Mouse (Mus musculus): ENCODE measurements at regions not wholly inside any gene's neighbourhood (a gene's known extent, or its start where the extent isn't known, plus 50 kb on each side); places are given as distances from the start of the nearest gene placed in this dataset.

- Histone ChIP-seq H3K79me2 (ENCODE audit: control insufficient read depth, insufficient read depth, low read length, poor library complexity) (no peaks in the 10 kb centered on the region), H3K4me3 (ENCODE audit: control insufficient read depth in 1 of 2, insufficient read depth in 1 of 2, low read depth in 2 of 2, low read length in 2 of 2) (no peak overlapping the region), H3K9me3 (replicated peaks; ENCODE audit: insufficient read depth, low read length) (no peaks in the 10 kb centered on the region; the same call in 1 of the 2 replicates), H3K27me3 (ENCODE audit: control insufficient read depth in 1 of 2, insufficient read depth in 2 of 2, low read length in 2 of 2) (no peaks in the 10 kb centered on the region), H3K4me1 (ENCODE audit: control insufficient read depth in 1 of 2, insufficient read depth in 2 of 2, low read length in 2 of 2) (no peaks in the 10 kb centered on the region), H3K27ac (ENCODE audit: control insufficient read depth, low read depth, low read length) (no peak overlapping the region), H3K36me3 (ENCODE audit: control insufficient read depth in 1 of 2, insufficient read depth in 2 of 2, low read length in 2 of 2) (no peaks in the 10 kb centered on the region), H3K9ac (ENCODE audit: control insufficient read depth, low read depth, low read length, poor library complexity, severe bottlenecking) (no peak overlapping the region)
- no peak for DNase-seq (ENCODE audit: low read depth, low spot score)
- no peak for TF ChIP-seq GABPA (IDR thresholded peaks at IDR 0.05; ENCODE audit: low read depth, low read length)
- TF ChIP-seq MYB (IDR thresholded peaks at IDR 0.05; ENCODE audit: low read depth, low read length) = no peak
- no peak for TF ChIP-seq NRF1 (IDR thresholded peaks at IDR 0.05; ENCODE audit: insufficient read depth, low read depth, low read length, poor library complexity, severe bottlenecking)
These were observed 236.5 kb downstream of the Gm7361 start for GRCm38 (mm10) chr5:26494003-26494402.

- no peak for DNase-seq (ENCODE audit: low read depth, low spot score)
- Histone ChIP-seq H3K27ac (ENCODE audit: control insufficient read depth, low read depth, low read length) (no peak overlapping the region), H3K9ac (ENCODE audit: control insufficient read depth, low read depth, low read length, poor library complexity, severe bottlenecking) (no peak overlapping the region), H3K79me2 (ENCODE audit: control insufficient read depth, insufficient read depth, low read length, poor library complexity) (no peaks in the 10 kb centered on the region), H3K27me3 (ENCODE audit: control insufficient read depth in 1 of 2, insufficient read depth in 2 of 2, low read length in 2 of 2) (no peaks in the 10 kb centered on the region), H3K4me3 (ENCODE audit: control insufficient read depth in 1 of 2, insufficient read depth in 1 of 2, low read depth in 2 of 2, low read length in 2 of 2) (no peak overlapping the region), H3K4me1 (ENCODE audit: control insufficient read depth in 1 of 2, insufficient read depth in 2 of 2, low read length in 2 of 2) (no peaks in the 10 kb centered on the region), H3K9me3 (replicated peaks; ENCODE audit: insufficient read depth, low read length) (no peaks in the 10 kb centered on the region; the same call in 1 of the 2 replicates), H3K36me3 (ENCODE audit: control insufficient read depth in 1 of 2, insufficient read depth in 2 of 2, low read length in 2 of 2) (no peaks in the 10 kb centered on the region)
- TF ChIP-seq POLR2A (IDR thresholded peaks at IDR 0.05; ENCODE audit: control insufficient read depth in 1 of 2, insufficient read depth in 1 of 2, low read depth in 1 of 2, low read length in 2 of 2, poor library complexity in 1 of 2) = no peak
- TF ChIP-seq KAT2A (conservative IDR thresholded peaks at IDR 0.05; ENCODE audit: low read depth, low read length) = no peak
These were observed 240.3 kb downstream of the Gm7361 start for GRCm38 (mm10) chr5:26497641-26498430.

GRCm38 (mm10) chr5:26509525-26510168 lies 252.2 kb downstream of the Gm7361 start:
- no peak overlapping the region for H3K27ac ChIP-seq (ENCODE audit: control insufficient read depth, low read depth, low read length)
- H3K79me2 ChIP-seq (ENCODE audit: control insufficient read depth, insufficient read depth, low read length, poor library complexity) = no peaks in the 10 kb centered on the region
- no peak for TF ChIP-seq POLR2AphosphoS5 (IDR thresholded peaks at IDR 0.05; ENCODE audit: borderline replicate concordance, low read depth, low read length)
- TF ChIP-seq MAZ (IDR thresholded peaks at IDR 0.05; ENCODE audit: low read depth, low read length) = no peak
- TF ChIP-seq NRF1 (IDR thresholded peaks at IDR 0.05; ENCODE audit: insufficient read depth, low read depth, low read length, poor library complexity, severe bottlenecking) = no peak
- no peak for TF ChIP-seq MAFK (IDR thresholded peaks at IDR 0.05; ENCODE audit: borderline replicate concordance, low read depth, low read length)
- no peak for TF ChIP-seq KAT2A (conservative IDR thresholded peaks at IDR 0.05; ENCODE audit: low read depth, low read length)
- TF ChIP-seq EP300 (IDR thresholded peaks at IDR 0.05; ENCODE audit: low read depth in 1 of 2, low read length in 2 of 2) = no peak
- TF ChIP-seq POLR2A (IDR thresholded peaks at IDR 0.05; ENCODE audit: control insufficient read depth in 1 of 2, insufficient read depth in 1 of 2, low read depth in 1 of 2, low read length in 2 of 2, poor library complexity in 1 of 2) = no peak
- TF ChIP-seq USF1 (IDR thresholded peaks at IDR 0.05; ENCODE audit: low read depth, low read length) = no peak
- TF ChIP-seq RAD21 (IDR thresholded peaks at IDR 0.05; ENCODE audit: low read depth, low read length) = no peak
- TF ChIP-seq TBP (IDR thresholded peaks at IDR 0.05; ENCODE audit: low read depth, low read length) = no peak
- TF ChIP-seq ZMIZ1 (IDR thresholded peaks at IDR 0.05; ENCODE audit: low read depth, low read length) = no peak
- H3K9ac ChIP-seq (ENCODE audit: control insufficient read depth, low read depth, low read length, poor library complexity, severe bottlenecking) = no peak overlapping the region
- no peak overlapping the region for H3K4me3 ChIP-seq (ENCODE audit: control insufficient read depth in 1 of 2, insufficient read depth in 1 of 2, low read depth in 2 of 2, low read length in 2 of 2)
- H3K36me3 ChIP-seq (ENCODE audit: control insufficient read depth in 1 of 2, insufficient read depth in 2 of 2, low read length in 2 of 2) = no peaks in the 10 kb centered on the region
- no peaks in the 10 kb centered on the region for H3K9me3 ChIP-seq (replicated peaks; ENCODE audit: insufficient read depth, low read length)
- H3K27me3 ChIP-seq (ENCODE audit: control insufficient read depth in 1 of 2, insufficient read depth in 2 of 2, low read length in 2 of 2) = no peaks in the 10 kb centered on the region
- DNase-seq (ENCODE audit: low read depth, low spot score) = no peak
- no peaks in the 10 kb centered on the region for H3K4me1 ChIP-seq (ENCODE audit: control insufficient read depth in 1 of 2, insufficient read depth in 2 of 2, low read length in 2 of 2)
